Mouse (Mus musculus) neutrophil, adult 83 days (primary cell): ENCODE measurements around the gene Il13ra2. TPM values are rescaled to one million over a fixed set of nuclear protein-coding genes. Genes with fewer than 3 reads are reported as not detected.

Source experiments
- total RNA-seq, 2 experiments: library from RNA; stranded (reverse); gene quantifications; one replicate each; pipeline ENCODE4 v1.2.4; 2023

Gene Il13ra2
- not detected for total RNA-seq

DNA sequence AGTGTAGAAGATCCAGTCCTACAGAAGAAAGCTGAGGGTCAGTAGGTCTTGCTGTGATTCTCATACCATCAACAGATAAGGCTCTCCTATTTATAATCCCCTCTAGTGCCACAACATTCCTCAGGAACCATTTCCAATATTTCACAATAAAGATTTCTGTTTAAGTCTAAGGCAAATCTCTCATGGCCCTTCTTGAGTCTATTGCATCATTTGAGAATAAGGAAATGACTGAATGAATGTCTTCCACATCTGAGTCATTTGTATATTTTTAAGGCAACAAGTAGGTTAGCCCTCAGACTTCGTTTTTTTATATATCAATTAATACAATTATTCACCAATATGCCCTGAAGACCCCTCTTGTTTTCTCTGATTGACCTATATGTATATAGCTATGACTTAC is at the start of gene Il13ra2:
Gene Il13ra2 (minus strand): TSS at position 64 of the 400 bp plus-strand sequence.

DNA sequence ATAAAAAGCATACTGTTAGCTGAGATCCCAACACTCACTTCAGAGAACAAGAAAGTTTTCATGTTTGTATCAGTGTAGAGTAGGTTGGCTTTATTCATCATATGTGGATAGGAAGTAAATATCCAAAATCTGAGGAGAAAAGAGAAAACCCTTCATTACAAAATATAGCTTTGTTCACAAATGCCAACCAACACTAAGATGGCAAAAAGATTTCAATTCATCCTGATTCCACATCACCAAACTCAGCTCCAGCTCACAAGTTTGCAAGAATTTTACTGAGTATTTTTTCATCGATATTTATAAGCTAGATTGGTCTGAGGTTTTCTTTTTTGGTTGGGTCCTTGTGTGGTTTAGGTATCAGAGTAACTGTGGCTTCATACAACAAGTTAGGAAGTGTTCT is 24.6 kb upstream of the Il13ra2 start, which contains the start of gene Vmn1r239-ps:
Gene Vmn1r239-ps (minus strand): TSS at position 101 of the 400 bp plus-strand sequence.

Other genes with a start within 250 kb of the Il13ra2 start
- not detected for gene Vmn1r239-ps, start 24.5 kb upstream of the Il13ra2 start, total RNA-seq
- not detected for gene Lrch2, start 124.9 kb upstream of the Il13ra2 start, total RNA-seq